Mouse (Mus musculus): ENCODE measurements around the gene Vkorc1l1. TPM values are rescaled to one million over a fixed set of nuclear protein-coding genes. Genes with fewer than 3 reads are reported as not detected.
"Not testable (repeated sequence)": the region's sequence is repeated elsewhere in the genome, so short reads cannot be mapped to it uniquely, and the experiment has no call there.

Vkorc1l1 gene
- polyA plus RNA-seq, 1 experiment, result 19.3 TPM

- no peak overlapping the region for H3K4me3 ChIP-seq (ENCODE audit: insufficient read depth, low read depth, low read length)
- TF ChIP-seq CTCF (conservative IDR thresholded peaks at IDR 0.05; ENCODE audit: insufficient read depth, insufficient read length, low read depth, low read length) (no peak), POLR2A (IDR thresholded peaks at IDR 0.05; ENCODE audit: low read depth, low read length) (no peak)
- peak; percentile 81 for DNase-seq
- H3K4me1 ChIP-seq (ENCODE audit: control insufficient read depth, insufficient read depth, low read length), result peaks cover 3% of the 10 kb centered on the region; the same call in 1 of the 2 replicates
- 51% methylated on average over 8 of the region's 8 CpGs for WGBS
- H3K27ac ChIP-seq (ENCODE audit: insufficient read depth, low read depth, low read length), result peak overlapping the region; percentile 49; the same call in 1 of the 2 replicates
- no peaks in the 10 kb centered on the region for H3K36me3 ChIP-seq (ENCODE audit: control insufficient read depth, insufficient read depth, low read length)
- no peaks in the 10 kb centered on the region for H3K27me3 ChIP-seq (replicated peaks; ENCODE audit: control insufficient read depth, insufficient read depth, low read length)
Observed at GRCm38 (mm10) chr5:129924820-129925452, 16.8 kb upstream of the Vkorc1l1 start.

GRCm38 (mm10) chr5:129925933-129926332 is 15.8 kb upstream of the Vkorc1l1 start:
- DNase-seq, result peak; percentile 76
- TF ChIP-seq CTCF (conservative IDR thresholded peaks at IDR 0.05; ENCODE audit: insufficient read depth, insufficient read length, low read depth, low read length), result no peak
- TF ChIP-seq POLR2A (IDR thresholded peaks at IDR 0.05; ENCODE audit: low read depth, low read length), result no peak
- H3K36me3 ChIP-seq (ENCODE audit: control insufficient read depth, insufficient read depth, low read length), result no peaks in the 10 kb centered on the region
- no peak overlapping the region for H3K4me3 ChIP-seq (ENCODE audit: insufficient read depth, low read depth, low read length)
- 25% methylated on average over 5 of the region's 5 CpGs for WGBS
- peak overlapping the region; percentile 49 for H3K27ac ChIP-seq (ENCODE audit: insufficient read depth, low read depth, low read length)
- no peaks in the 10 kb centered on the region for H3K27me3 ChIP-seq (replicated peaks; ENCODE audit: control insufficient read depth, insufficient read depth, low read length)
- H3K4me1 ChIP-seq (ENCODE audit: control insufficient read depth, insufficient read depth, low read length), result peaks cover 8% of the 10 kb centered on the region; the same call in 1 of the 2 replicates

DNA sequence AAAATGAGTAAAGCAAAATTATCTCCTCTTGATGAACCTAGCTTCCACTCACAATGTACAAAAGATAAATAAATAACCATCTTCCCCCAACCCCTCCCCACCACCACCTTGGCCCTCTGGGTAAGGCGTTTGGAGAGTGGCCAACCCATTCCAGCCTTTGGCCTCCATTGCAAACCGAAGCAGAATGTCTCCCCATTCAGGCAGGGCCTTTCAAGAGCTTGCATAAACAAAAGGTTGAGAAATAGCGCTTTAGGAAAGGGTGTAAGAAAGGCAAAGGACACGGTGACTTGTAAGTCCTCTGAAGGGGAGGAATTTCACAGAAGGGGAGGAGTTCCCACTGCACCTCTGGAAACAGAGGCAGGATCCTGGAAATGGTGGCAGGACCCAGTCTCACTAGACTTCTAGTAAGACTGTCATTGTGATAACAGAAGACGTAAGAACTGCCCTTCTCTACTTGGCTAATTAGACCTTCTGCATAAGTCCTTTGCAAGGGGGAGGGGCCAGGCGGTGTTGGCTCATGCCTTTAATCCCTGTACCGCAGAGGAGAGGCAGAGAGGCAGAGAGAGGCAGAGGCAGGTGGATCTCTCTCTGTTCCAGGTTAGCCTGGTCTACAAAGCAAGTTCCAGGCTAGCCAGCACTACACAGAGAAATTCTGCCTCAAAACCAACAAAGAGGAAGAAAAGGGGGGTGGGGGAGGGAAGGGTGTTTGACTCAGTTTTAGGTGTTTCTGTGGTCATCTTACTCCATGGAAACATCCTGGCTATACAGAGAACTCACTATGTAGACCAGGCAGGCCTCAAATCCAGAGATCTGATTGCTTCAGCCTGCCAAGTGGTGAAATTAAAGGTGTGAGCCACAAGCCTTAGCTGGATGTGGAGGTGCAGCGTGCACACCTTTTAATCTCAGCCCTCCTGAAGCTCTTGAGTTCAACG is 11.6 kb upstream of the Vkorc1l1 start:
- no peak for TF ChIP-seq CTCF (conservative IDR thresholded peaks at IDR 0.05; ENCODE audit: insufficient read depth, insufficient read length, low read depth, low read length)
- TF ChIP-seq POLR2A (IDR thresholded peaks at IDR 0.05; ENCODE audit: low read depth, low read length), result no peak
- no peaks in the 10 kb centered on the region for H3K27me3 ChIP-seq (replicated peaks; ENCODE audit: control insufficient read depth, insufficient read depth, low read length)
- peak; percentile 81 for DNase-seq
- peak overlapping the region; percentile 87 for H3K27ac ChIP-seq (ENCODE audit: insufficient read depth, low read depth, low read length)
- no peaks in the 10 kb centered on the region for H3K36me3 ChIP-seq (ENCODE audit: control insufficient read depth, insufficient read depth, low read length)
- WGBS, result 40% methylated on average over 9 of the region's 9 CpGs
- H3K4me3 ChIP-seq (ENCODE audit: insufficient read depth, low read depth, low read length), result no peak overlapping the region
- peaks cover 8% of the 10 kb centered on the region; the same call in 1 of the 2 replicates for H3K4me1 ChIP-seq (ENCODE audit: control insufficient read depth, insufficient read depth, low read length)

GRCm38 (mm10) chr5:129936941-129937340 is 4.8 kb upstream of the Vkorc1l1 start:
- no peak overlapping the region for H3K27ac ChIP-seq (ENCODE audit: insufficient read depth, low read depth, low read length)
- H3K36me3 ChIP-seq (ENCODE audit: control insufficient read depth, insufficient read depth, low read length), result no peaks in the 10 kb centered on the region
- 55% methylated on average over 4 of the region's 4 CpGs for WGBS
- DNase-seq, result no peak
- no peaks in the 10 kb centered on the region for H3K27me3 ChIP-seq (replicated peaks; ENCODE audit: control insufficient read depth, insufficient read depth, low read length)
- H3K4me1 ChIP-seq (ENCODE audit: control insufficient read depth, insufficient read depth, low read length), result no peaks in the 10 kb centered on the region
- TF ChIP-seq POLR2A (IDR thresholded peaks at IDR 0.05; ENCODE audit: low read depth, low read length) (no peak), CTCF (conservative IDR thresholded peaks at IDR 0.05; ENCODE audit: insufficient read depth, insufficient read length, low read depth, low read length) (no peak)
- H3K4me3 ChIP-seq (ENCODE audit: insufficient read depth, low read depth, low read length), result no peak overlapping the region

- no peak overlapping the region for H3K4me3 ChIP-seq (ENCODE audit: insufficient read depth, low read depth, low read length)
- DNase-seq, result no peak
- no peak overlapping the region for H3K27ac ChIP-seq (ENCODE audit: insufficient read depth, low read depth, low read length)
- no peaks in the 10 kb centered on the region for H3K36me3 ChIP-seq (ENCODE audit: control insufficient read depth, insufficient read depth, low read length)
- H3K27me3 ChIP-seq (replicated peaks; ENCODE audit: control insufficient read depth, insufficient read depth, low read length), result no peaks in the 10 kb centered on the region
- no peak for TF ChIP-seq CTCF (conservative IDR thresholded peaks at IDR 0.05; ENCODE audit: insufficient read depth, insufficient read length, low read depth, low read length)
- no peak for TF ChIP-seq POLR2A (IDR thresholded peaks at IDR 0.05; ENCODE audit: low read depth, low read length)
- WGBS, result 39% methylated on average over 2 of the region's 2 CpGs
- H3K4me1 ChIP-seq (ENCODE audit: control insufficient read depth, insufficient read depth, low read length), result peaks cover 2% of the 10 kb centered on the region; the same call in 1 of the 2 replicates
Observed at GRCm38 (mm10) chr5:129940281-129940680, 1.5 kb upstream of the Vkorc1l1 start.

GRCm38 (mm10) chr5:129940736-129941494 is 855 bp upstream of the Vkorc1l1 start:
- no peak for TF ChIP-seq CTCF (conservative IDR thresholded peaks at IDR 0.05; ENCODE audit: insufficient read depth, insufficient read length, low read depth, low read length)
- TF ChIP-seq POLR2A (IDR thresholded peaks at IDR 0.05; ENCODE audit: low read depth, low read length), result no peak
- H3K27me3 ChIP-seq (replicated peaks; ENCODE audit: control insufficient read depth, insufficient read depth, low read length), result no peaks in the 10 kb centered on the region
- H3K4me1 ChIP-seq (ENCODE audit: control insufficient read depth, insufficient read depth, low read length), result peaks cover 2% of the 10 kb centered on the region; the same call in 1 of the 2 replicates
- WGBS, result 4% methylated on average over 9 of the region's 9 CpGs
- no peaks in the 10 kb centered on the region for H3K36me3 ChIP-seq (ENCODE audit: control insufficient read depth, insufficient read depth, low read length)
- peak overlapping the region; percentile 17; the same call in 1 of the 2 replicates for H3K27ac ChIP-seq (ENCODE audit: insufficient read depth, low read depth, low read length)
- H3K4me3 ChIP-seq (ENCODE audit: insufficient read depth, low read depth, low read length), result peak overlapping the region; percentile 50
- DNase-seq, result no peak

DNA sequence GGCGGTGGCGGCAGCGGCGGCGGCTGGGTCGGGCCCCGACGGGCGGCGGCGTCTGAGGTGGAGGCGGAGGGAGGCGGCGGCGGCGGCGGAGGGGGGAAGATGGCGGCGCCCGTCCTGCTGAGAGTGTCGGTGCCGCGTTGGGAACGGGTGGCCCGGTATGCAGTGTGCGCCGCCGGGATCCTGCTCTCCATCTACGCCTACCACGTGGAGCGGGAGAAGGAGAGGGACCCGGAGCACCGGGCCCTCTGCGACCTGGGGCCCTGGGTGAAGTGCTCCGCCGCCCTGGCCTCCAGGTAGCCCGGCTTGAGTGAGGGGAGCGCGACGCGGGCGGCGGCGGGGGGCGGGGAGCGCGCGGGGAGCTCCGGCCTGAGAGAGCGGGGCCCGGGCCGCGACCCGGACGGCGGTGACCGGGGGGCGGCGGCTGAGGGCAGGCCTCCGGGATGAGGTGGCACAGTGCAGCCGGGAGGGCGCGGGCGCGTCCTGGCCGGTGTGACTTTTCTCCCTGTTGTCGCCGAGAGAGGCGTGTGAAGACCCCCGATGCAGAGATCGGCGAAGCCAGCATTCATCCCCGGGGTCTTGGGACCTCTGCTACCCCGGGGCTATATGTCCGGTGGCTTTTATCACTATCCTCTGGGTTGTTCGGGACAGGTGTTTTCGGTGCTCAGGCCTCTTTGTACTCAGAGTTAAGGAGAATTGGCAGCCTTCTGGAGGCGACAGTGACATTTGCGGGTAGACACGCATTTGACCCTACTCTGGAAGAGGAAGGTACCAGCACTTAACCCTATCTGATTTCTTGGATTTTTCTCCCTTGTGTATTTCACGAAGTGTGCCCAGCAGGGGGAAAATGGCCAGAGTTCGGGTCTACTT is 536 bp downstream of the Vkorc1l1 start:
- H3K4me3 ChIP-seq (ENCODE audit: insufficient read depth, low read depth, low read length), result peak overlapping the region; percentile 77
- not testable (repeated sequence) for H3K27me3 ChIP-seq (replicated peaks; ENCODE audit: control insufficient read depth, insufficient read depth, low read length); H3K4me1 ChIP-seq (ENCODE audit: control insufficient read depth, insufficient read depth, low read length); H3K36me3 ChIP-seq (ENCODE audit: control insufficient read depth, insufficient read depth, low read length); H3K27ac ChIP-seq (ENCODE audit: insufficient read depth, low read depth, low read length)
- WGBS, result under 1% methylated on average over 53 of the region's 82 CpGs
- peak; percentile 20 for DNase-seq

All from kidney, adult 2 months (tissue).